Mouse (Mus musculus) heart, adult 8-10 months (tissue): ENCODE measurements around the gene Slc35f1. TPM values are rescaled to one million over a fixed set of nuclear protein-coding genes. Genes with fewer than 3 reads are reported as not detected.
A peak's percentile ranks its signal among the peaks of the same experiment; 100 is the strongest.

Source experiments
- DNase-seq: peaks from one replicate; pipeline ENCODE4 v3.0.0; 2022; ENCODE audit warnings: low spot score
- total RNA-seq, 4 experiments: library from RNA; stranded (reverse); gene quantifications; 2 replicates each; pipeline ENCODE4 v1.2.4; 2022

The Slc35f1 gene
- total RNA-seq, 4 experiments from 2014 or later: 0.66 to 0.88 (median 0.74) TPM

DNA sequence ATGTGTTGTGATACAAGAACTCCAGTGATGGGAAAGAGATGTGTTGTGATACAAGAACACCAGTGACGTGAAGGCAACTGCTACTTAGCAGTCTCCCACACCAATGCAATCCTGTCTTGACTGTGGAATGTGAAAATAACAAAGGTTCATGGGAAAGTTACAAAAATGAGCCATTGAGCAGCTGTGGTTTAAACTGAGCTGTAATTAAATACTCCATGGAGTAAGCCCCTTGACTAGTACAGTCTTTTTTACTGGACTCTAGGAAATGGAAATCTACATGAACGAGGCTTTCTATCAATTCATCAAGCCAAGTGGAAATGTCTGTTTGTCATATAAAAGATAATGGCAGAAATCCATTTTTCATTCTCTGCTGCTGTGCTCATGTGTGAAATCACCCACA is 411.1 kb downstream of the Slc35f1 start:
- no peak for DNase-seq

DNA sequence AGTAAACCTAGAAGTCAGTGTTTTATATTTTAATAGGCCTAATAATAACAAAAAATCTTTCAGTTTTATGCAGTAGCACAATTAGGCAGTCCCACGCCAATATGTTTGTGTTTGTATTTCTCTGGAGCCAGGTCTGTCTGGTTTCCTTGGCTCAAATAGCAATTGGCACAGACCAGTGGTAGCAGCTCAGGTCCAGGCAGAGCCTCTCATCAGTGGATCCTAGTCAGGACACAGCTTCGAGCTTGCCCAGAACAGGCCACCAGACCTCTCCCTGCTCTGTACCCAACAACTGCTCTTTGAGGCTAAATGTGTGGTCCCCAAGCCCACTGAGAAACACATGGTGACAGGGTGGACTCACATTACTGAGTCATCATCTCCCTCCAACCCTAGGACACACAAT is 412.1 kb downstream of the Slc35f1 start:
- no peak for DNase-seq

DNA sequence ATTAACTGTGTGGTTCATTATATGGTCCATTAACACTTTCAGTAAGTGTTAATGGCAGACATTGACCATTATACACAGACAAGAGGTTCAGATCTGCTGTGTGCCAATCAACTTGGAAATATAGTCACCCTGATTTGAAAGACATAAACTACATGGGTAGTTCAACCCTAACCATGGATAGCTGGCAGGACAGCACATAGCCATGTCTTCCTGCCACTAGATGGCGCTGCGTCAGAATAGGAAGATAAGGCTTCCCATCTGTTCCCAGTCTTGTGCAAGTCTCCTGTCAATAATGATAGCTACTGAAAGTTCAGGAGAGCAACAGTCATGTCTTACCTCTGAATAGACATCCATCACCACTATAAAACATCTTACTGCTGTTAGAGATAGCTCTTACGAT is 424.7 kb downstream of the Slc35f1 start:
- DNase-seq: peak; percentile 67

DNA sequence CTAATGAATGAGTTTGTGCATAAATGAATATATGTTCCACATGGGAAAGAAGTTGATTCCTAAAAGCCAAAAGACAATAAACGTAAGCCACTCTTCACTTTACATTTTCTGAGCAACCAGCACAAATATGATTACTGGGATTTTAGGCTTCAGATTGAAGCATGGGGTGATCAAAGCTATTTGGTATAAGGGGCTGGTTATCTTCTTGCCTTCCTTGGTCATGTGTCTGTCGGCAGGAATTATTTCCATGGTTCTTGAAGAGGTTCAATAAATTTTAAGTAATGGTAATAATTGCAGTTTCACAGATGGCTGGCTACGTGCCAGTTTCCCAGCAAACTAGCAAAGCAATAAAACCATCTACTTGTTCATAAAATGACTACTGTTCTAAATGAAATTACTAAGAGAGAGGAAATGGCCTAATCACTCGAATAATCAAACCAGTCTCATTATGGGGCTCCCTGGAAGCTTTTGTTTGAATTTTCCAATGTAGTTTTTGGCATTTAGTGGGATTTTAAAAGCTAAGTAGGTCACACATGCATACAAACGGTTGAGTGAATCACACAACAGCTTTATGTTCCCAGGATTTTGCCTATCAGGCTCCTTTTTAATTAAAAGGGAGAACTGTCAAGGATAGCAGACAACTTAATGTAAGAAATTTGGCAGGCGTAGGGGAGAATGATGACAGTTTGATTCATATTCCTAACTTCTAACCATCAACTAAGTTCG is 425.5 kb downstream of the Slc35f1 start:
- no peak for DNase-seq

DNA sequence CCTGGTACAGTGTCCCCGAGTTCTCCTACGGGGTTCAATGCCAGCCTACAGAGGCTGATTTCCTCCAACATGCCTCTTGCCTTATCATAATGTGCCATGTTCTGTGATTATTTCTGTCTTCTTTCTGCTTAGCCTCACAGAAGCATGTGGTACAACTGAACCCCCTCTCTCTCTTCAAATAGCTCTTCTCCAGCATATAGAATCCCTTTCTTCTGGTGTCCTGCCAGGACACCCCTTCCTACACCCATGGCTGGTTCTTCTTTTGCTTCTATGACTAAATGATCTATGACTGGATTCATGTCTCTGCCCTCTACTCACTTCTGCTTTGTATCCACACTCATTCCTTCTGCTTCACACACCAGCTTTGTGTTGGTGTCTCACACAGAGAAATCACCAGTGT is 430.3 kb downstream of the Slc35f1 start:
- no peak for DNase-seq

DNA sequence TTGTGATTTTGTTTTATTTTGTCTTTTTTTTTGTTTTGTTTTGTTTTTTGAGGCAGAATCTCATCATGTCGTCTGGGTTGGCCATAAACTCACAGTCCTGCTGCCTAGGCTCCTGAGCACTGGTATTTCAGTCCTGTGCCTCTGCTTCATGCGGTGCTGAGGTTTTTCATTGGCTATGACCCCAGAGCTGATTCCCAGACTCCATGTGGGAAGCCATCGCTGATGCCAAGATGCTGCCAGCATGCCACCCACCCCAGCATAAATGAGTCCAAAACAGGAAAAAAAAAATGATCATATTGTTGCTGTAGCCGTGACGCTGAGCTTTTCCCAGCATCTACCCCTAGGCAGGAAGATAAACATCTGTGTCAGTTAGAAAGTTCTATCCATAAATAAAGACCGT is 434.0 kb downstream of the Slc35f1 start:
- DNase-seq: no peak

DNA sequence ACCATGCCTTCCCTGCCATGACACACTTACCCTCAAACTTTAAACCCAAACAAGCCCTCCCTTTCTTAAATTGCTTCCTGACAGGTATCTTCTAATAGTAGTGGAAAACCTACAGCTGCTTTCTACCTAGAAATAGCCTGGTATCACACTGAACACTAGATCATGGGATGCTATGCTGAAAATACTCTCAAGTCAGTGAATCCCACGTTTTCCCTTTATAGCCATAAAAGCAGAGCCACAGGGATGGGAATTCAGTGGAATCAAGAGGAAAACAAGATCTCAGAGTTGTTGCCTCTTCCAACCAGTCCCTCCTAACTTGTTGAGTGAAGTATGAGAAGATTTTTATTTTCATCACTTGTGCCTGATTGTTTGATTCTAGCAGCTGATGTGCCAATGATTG is 442.4 kb downstream of the Slc35f1 start:
- DNase-seq: no peak

DNA sequence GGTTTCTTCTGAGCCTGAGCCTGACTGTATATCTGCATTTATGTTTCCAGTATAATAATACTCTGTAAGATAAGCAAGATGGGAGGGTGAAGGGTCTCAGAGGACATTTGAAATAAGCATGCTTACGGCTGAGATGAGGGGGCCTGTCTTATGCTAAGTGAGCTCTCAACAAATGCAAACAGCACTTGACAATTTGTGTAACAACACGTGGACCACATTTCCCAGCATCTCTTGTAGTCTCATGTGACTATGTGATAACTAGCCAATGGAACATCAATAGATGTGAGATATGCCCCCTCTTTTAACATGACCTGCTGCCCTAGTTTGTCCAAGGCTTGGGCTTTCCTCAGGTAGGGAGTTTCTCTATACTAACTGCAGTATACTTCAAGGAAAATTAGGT is 460.0 kb downstream of the Slc35f1 start:
- DNase-seq: no peak

DNA sequence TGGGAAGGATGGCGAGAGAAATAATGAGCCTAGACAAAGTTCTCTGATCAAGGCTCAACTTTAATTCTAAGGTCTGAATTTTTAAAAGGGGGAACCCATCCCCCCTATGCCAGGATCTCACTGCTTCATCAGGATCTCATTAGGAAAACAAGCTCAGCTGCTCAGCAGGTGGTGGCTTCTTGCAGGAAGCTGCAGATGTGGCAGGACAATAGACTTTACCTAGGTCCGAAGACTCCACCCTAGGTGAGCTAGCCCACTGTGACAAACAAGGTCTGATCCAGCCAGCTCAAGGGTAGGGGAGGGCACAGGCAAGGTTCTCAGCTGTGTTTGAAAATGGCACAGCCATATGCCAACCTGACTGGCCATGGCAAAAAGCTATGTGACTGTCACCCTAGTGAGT is 460.6 kb downstream of the Slc35f1 start:
- no peak for DNase-seq

DNA sequence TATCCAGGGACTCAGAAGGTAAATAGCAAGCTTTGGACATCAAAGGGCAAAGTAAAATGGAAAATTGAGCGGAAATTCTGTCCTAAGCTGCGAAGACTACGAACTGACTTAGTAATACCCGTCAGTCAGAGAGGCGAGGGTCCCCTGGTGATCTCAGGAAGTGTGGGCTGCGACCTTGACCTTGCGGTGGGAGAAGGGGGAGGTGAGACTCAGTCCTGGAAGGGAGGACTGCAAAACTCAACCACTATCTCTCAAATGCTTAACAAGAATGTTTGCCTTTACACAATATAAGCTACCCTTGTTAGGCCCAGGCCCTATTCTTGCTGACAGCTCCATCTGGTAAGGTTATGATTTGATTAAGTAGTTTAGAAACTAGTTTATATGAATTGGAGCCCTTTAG is 466.0 kb downstream of the Slc35f1 start:
- no peak for DNase-seq

DNA sequence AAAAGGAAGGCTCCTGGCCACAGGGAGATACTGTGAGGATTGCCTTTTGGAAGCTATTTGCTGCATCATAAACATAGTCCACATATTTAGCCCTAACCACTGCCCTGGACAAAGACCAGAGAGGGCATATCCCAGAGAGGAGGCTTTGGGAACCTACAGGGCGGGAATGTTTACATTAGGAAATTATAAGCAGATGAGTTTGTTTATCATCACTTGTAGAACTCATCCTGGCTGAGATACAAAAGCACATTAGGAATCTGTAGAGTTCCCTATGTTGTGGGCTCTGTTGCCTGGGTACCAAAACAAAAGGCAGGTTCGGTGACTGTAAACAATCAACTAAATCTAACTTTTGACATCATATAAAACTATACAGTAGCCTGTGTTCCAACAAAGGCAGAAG is 467.4 kb downstream of the Slc35f1 start:
- DNase-seq: no peak
